Mouse (Mus musculus) heart, embryonic 11.5 days (tissue): ENCODE data around the gene Cdkal1. TPM values are rescaled to one million over a fixed set of nuclear protein-coding genes. Genes with fewer than 3 reads are reported as not detected.

Experiments used
- ATAC-seq: fragments of 200-750 bp; cut with Nextera tagmentation; replicated peaks from 2 replicates; pipeline ENCODE4 v1.8.0; 2017; ENCODE audit warnings: moderate library complexity; ENCODE audit not compliant: insufficient number of reproducible peaks, low FRiP score, low TSS enrichment
- H3K27ac ChIP-seq: fragments of 300-500 bp; sonication (generic); 2 replicates; pipeline ENCODE4 v1.5.1; 2014; ENCODE audit warnings: mild to moderate bottlenecking, low read depth, low read length
- H3K27me3 ChIP-seq: fragments of 300-500 bp; sonication (generic); 2 replicates; pipeline ENCODE4 v1.6.1; 2014; ENCODE audit warnings: mild to moderate bottlenecking, low read length, mixed read lengths; ENCODE audit not compliant: control insufficient read depth, insufficient read depth
- H3K36me3 ChIP-seq: fragments of 300-500 bp; sonication (generic); 2 replicates; pipeline ENCODE4 v1.6.1; 2014; ENCODE audit warnings: mild to moderate bottlenecking, low read length, moderate library complexity, mixed read lengths; ENCODE audit not compliant: control insufficient read depth, insufficient read depth
- H3K4me1 ChIP-seq: fragments of 300-500 bp; sonication (generic); 2 replicates; pipeline ENCODE4 v1.6.1; 2014; ENCODE audit warnings: low read length; ENCODE audit not compliant: control insufficient read depth, insufficient read depth
- H3K4me2 ChIP-seq: fragments of 300-500 bp; sonication (generic); 2 replicates; pipeline ENCODE4 v1.6.1; 2014; ENCODE audit warnings: mild to moderate bottlenecking, moderate library complexity
- H3K4me3 ChIP-seq: fragments of 300-500 bp; sonication (generic); 2 replicates; pipeline ENCODE4 v1.5.1; 2014; ENCODE audit warnings: low read depth, low read length
- H3K9ac ChIP-seq: fragments of 300-500 bp; sonication (generic); 2 replicates; pipeline ENCODE4 v1.6.1; 2014; ENCODE audit warnings: mild to moderate bottlenecking, low read depth, low read length, moderate library complexity
- H3K9me3 ChIP-seq: fragments of 300-500 bp; sonication (generic); replicated peaks from 2 replicates; pipeline ENCODE4 v1.6.1; 2016; ENCODE audit warnings: low read length; ENCODE audit not compliant: control insufficient read depth
- WGBS: fragments of 180-500 bp; shearing (Covaris S2); extraction: QIAGEN DNeasy Blood & Tissue Kit; methylation state at CpG from one replicate; pipeline ENCODE4 v1.1.7; 2014; ENCODE audit not compliant: insufficient replicate concordance; 5-methylcytosine and 5-hydroxymethylcytosine counted together
- polyA plus RNA-seq: library from polyadenylated mRNA; unstranded; fragments of >200 nt; fragmentation: Nextera tagmentation; extraction: Ambion mirVana; gene quantifications from 2 replicates; pipeline ENCODE4 v1.2.1, GENCODE M21; 2014

Cdkal1 gene
- polyA plus RNA-seq, 1 experiment from 2014 or later, result 25.2 TPM

GRCm38 (mm10) chr13:29838409-29839047 is 16.9 kb downstream of the Cdkal1 start:
- Histone ChIP-seq H3K9ac (no peak overlapping the region), H3K27me3 (no peaks in the 10 kb centered on the region), H3K4me1 (0 out of 2 replicates have a peak, but pooled peaks cover 8% of the 10 kb centered on the region), H3K4me3 (no peak overlapping the region), H3K4me2 (no peak overlapping the region), H3K9me3 (no peaks in the 10 kb centered on the region), H3K27ac (no peak overlapping the region), H3K36me3 (no peaks in the 10 kb centered on the region)
- WGBS, result 54% methylated on average over 5 of the region's 5 CpGs
- no peak for ATAC-seq

DNA sequence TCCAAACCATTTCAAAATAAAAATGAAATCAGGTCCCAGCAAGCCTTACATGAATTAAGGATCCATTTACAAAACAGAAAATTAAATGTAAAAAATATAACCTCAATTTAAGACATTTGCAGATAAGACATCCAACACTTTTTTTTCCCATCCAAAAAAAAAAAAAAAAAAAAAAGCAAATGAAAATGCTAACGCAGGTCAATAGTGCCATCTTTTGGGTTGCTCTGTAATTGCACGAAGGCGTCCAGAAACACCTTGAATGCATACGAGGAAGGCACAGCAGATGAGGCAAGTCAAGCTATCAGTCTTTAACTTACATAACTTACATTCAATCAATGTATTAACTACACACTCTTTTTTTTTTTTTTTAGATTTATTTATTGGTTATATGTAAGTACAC is 20.3 kb downstream of the Cdkal1 start:
- no peak overlapping the region for H3K9ac ChIP-seq

GRCm38 (mm10) chr13:29833751-29834150 is 21.7 kb downstream of the Cdkal1 start:
- Histone ChIP-seq H3K9ac (no peak overlapping the region), H3K27ac (no peak overlapping the region), H3K27me3 (no peaks in the 10 kb centered on the region), H3K36me3 (no peaks in the 10 kb centered on the region), H3K4me1 (0 out of 2 replicates have a peak, but pooled peaks cover 13% of the 10 kb centered on the region), H3K9me3 (no peaks in the 10 kb centered on the region), H3K4me3 (no peak overlapping the region), H3K4me2 (no peak overlapping the region)
- no peak for ATAC-seq
- WGBS, result 53% methylated on average over 8 of the region's 8 CpGs

More for the DNA sequence above, 20.3 kb downstream of the Cdkal1 start:
- Histone ChIP-seq H3K27me3 (no peaks in the 10 kb centered on the region), H3K36me3 (no peaks in the 10 kb centered on the region), H3K9me3 (no peaks in the 10 kb centered on the region), H3K4me3 (no peak overlapping the region), H3K27ac (no peak overlapping the region), H3K4me2 (no peak overlapping the region), H3K4me1 (0 out of 2 replicates have a peak, but pooled peaks cover 13% of the 10 kb centered on the region)
- 28% methylated on average over 4 of the region's 4 CpGs for WGBS
- no peak for ATAC-seq

GRCm38 (mm10) chr13:29831126-29831525 is 24.3 kb downstream of the Cdkal1 start:
- no peak overlapping the region for H3K4me3 ChIP-seq
- no peaks in the 10 kb centered on the region for H3K27me3 ChIP-seq
- ATAC-seq, result no peak
- no peaks in the 10 kb centered on the region for H3K36me3 ChIP-seq
- H3K9ac ChIP-seq, result no peak overlapping the region
- H3K4me1 ChIP-seq, result peaks cover 16% of the 10 kb centered on the region
- H3K9me3 ChIP-seq, result no peaks in the 10 kb centered on the region
- no peak overlapping the region for H3K27ac ChIP-seq
- no peak overlapping the region for H3K4me2 ChIP-seq
- 84% methylated on average over 4 of the region's 4 CpGs for WGBS

DNA sequence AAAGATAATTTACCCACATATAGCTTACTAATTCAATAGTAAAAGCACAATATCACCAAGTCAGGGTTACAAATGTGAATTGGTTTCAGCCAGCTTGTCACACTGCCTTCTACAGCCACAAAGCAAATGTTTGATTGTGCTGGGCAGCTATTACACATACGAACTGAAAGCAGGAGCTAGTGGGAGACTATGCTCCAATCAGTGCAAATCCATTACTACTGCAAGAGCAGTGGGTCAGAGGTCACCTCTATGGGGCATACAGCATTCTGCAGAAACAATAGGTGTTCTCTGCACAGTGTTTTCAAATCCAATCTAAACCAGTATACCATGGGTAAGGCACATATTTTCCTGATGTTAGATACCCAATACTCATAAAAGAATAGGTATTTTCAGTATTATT is 27.4 kb downstream of the Cdkal1 start:
- no peaks in the 10 kb centered on the region for H3K27me3 ChIP-seq
- ATAC-seq, result no peak
- 56% methylated on average over 1 of the region's 1 CpGs for WGBS
- no peaks in the 10 kb centered on the region for H3K36me3 ChIP-seq
- H3K27ac ChIP-seq, result no peak overlapping the region
- H3K9me3 ChIP-seq, result no peaks in the 10 kb centered on the region
- no peak overlapping the region for H3K4me2 ChIP-seq
- no peak overlapping the region for H3K9ac ChIP-seq
- H3K4me1 ChIP-seq, result peaks cover 23% of the 10 kb centered on the region
- H3K4me3 ChIP-seq, result no peak overlapping the region

DNA sequence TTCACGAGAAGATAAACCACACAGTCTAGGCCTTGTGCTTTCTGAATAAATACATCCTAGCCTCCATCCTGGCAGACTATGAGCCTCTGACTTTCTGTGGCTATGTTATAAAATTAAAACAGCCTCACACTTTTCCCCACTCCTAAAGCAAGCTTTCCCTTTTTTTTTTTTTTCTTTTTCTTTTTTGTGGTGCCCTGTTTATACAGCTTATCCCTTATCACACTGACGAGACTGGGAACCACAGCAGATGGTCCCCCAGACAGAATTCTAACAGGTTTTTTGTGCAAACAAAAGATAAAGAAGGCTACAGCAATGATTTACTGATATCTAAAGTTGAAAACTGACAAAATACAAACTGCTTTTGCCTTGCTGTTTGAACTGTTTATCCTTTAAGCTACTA is 29.0 kb downstream of the Cdkal1 start:
- peaks cover 19% of the 10 kb centered on the region for H3K4me1 ChIP-seq
- H3K36me3 ChIP-seq, result no peaks in the 10 kb centered on the region
- no peak overlapping the region for H3K9ac ChIP-seq
- 45% methylated on average over 2 of the region's 2 CpGs for WGBS
- H3K4me2 ChIP-seq, result no peak overlapping the region
- no peak for ATAC-seq
- H3K27ac ChIP-seq, result no peak overlapping the region
- H3K4me3 ChIP-seq, result no peak overlapping the region
- H3K9me3 ChIP-seq, result no peaks in the 10 kb centered on the region
- no peaks in the 10 kb centered on the region for H3K27me3 ChIP-seq

GRCm38 (mm10) chr13:29826041-29826440 is 29.4 kb downstream of the Cdkal1 start:
- no peaks in the 10 kb centered on the region for H3K27me3 ChIP-seq
- H3K27ac ChIP-seq, result no peak overlapping the region
- H3K36me3 ChIP-seq, result no peaks in the 10 kb centered on the region
- no peak overlapping the region for H3K9ac ChIP-seq
- H3K4me2 ChIP-seq, result no peak overlapping the region
- ATAC-seq, result no peak
- H3K4me1 ChIP-seq, result peaks cover 19% of the 10 kb centered on the region
- no peak overlapping the region for H3K4me3 ChIP-seq
- no peaks in the 10 kb centered on the region for H3K9me3 ChIP-seq

DNA sequence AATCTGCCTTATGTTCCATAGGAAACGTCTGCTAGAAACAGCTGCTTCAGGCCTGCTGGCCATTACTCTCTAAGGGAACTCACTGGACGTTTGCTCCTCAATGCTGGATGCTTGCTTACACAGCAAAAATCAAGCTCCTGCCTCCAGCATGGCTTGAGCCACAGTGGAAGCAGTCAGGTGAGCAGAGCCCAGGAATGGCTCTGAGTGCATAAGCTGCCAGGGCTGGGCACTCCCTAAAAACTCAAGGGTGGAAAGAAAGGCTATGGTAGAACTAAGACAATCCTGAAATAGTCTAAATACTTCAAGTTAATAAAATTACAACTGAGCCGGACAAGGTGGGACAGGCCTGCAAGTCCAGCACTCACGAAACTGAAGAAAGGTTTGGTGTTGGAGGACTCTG is 30.7 kb downstream of the Cdkal1 start:
- no peak for ATAC-seq
- no peaks in the 10 kb centered on the region for H3K36me3 ChIP-seq
- H3K4me3 ChIP-seq, result no peak overlapping the region
- no peak overlapping the region for H3K4me2 ChIP-seq
- WGBS, result 76% methylated on average over 4 of the region's 4 CpGs
- no peak overlapping the region for H3K27ac ChIP-seq
- no peaks in the 10 kb centered on the region for H3K27me3 ChIP-seq
- peaks cover 19% of the 10 kb centered on the region for H3K4me1 ChIP-seq
- H3K9me3 ChIP-seq, result no peaks in the 10 kb centered on the region
- no peak overlapping the region; the same call in 1 of the 2 replicates for H3K9ac ChIP-seq

GRCm38 (mm10) chr13:29824326-29824725 is 31.1 kb downstream of the Cdkal1 start:
- Histone ChIP-seq H3K27me3 (no peaks in the 10 kb centered on the region), H3K36me3 (no peaks in the 10 kb centered on the region), H3K27ac (no peak overlapping the region), H3K9me3 (no peaks in the 10 kb centered on the region), H3K4me1 (peaks cover 19% of the 10 kb centered on the region), H3K4me3 (no peak overlapping the region), H3K4me2 (no peak overlapping the region), H3K9ac (peak overlapping the region; percentile 46; the same call in 1 of the 2 replicates)
- no peak for ATAC-seq
- 74% methylated on average over 8 of the region's 8 CpGs for WGBS
